Mouse (Mus musculus) kidney, embryonic 15.5 days (tissue): Measurements from ENCODE around the gene Smarcad1. TPM values are rescaled to one million over a fixed set of nuclear protein-coding genes. Genes with fewer than 3 reads are reported as not detected.
"Not testable (repeated sequence)": the region's sequence is repeated elsewhere in the genome, so short reads cannot be mapped to it uniquely, and the experiment has no call there.

Experiments used
- ATAC-seq: fragments of 200-750 bp; cut with Nextera tagmentation; replicated peaks from 2 replicates; pipeline ENCODE4 v1.8.0; 2017; ENCODE audit warnings: moderate TSS enrichment; ENCODE audit not compliant: low FRiP score
- H3K27ac ChIP-seq: fragments of 300-500 bp; sonication (generic); 2 replicates; pipeline ENCODE4 v1.5.1; 2015; ENCODE audit warnings: mild to moderate bottlenecking, inconsistent platforms
- H3K27me3 ChIP-seq: fragments of 300-500 bp; sonication (generic); 2 replicates; pipeline ENCODE4 v1.6.1; 2015; ENCODE audit warnings: inconsistent platforms
- H3K36me3 ChIP-seq: fragments of 300-500 bp; sonication (generic); 2 replicates; pipeline ENCODE4 v1.6.1; 2015; ENCODE audit warnings: inconsistent platforms
- H3K4me1 ChIP-seq: fragments of 300-500 bp; sonication (generic); 2 replicates; pipeline ENCODE4 v1.6.1; 2015; ENCODE audit warnings: inconsistent platforms
- H3K4me2 ChIP-seq: fragments of 300-500 bp; sonication (generic); 2 replicates; pipeline ENCODE4 v1.6.1; 2015; ENCODE audit warnings: moderate library complexity, mild to moderate bottlenecking, inconsistent platforms
- H3K4me3 ChIP-seq: fragments of 300-500 bp; sonication (generic); replicated peaks from 2 replicates; pipeline ENCODE4 v1.5.1; 2015; ENCODE audit warnings: mild to moderate bottlenecking, inconsistent platforms
- H3K9ac ChIP-seq: fragments of 300-500 bp; sonication (generic); 2 replicates; pipeline ENCODE4 v1.6.1; 2015; ENCODE audit warnings: mild to moderate bottlenecking, inconsistent platforms
- H3K9me3 ChIP-seq: fragments of 300-500 bp; sonication (generic); replicated peaks from 2 replicates; pipeline ENCODE4 v1.6.1; 2016; ENCODE audit warnings: inconsistent platforms
- WGBS: fragments of 180-500 bp; shearing (Covaris S2); methylation state at CpG from one replicate; pipeline ENCODE4 v1.1.7; 2015; ENCODE audit warnings: mixed read lengths; 5-methylcytosine and 5-hydroxymethylcytosine counted together
- polyA plus RNA-seq: library from polyadenylated mRNA; unstranded; fragments of >200 nt; fragmentation: Nextera tagmentation; extraction: Ambion mirVana; gene quantifications from 2 replicates; pipeline ENCODE4 v1.2.1, GENCODE M21; 2015

Gene Smarcad1
- polyA plus RNA-seq: 67.0 and 70.6 TPM in 2 replicates

DNA sequence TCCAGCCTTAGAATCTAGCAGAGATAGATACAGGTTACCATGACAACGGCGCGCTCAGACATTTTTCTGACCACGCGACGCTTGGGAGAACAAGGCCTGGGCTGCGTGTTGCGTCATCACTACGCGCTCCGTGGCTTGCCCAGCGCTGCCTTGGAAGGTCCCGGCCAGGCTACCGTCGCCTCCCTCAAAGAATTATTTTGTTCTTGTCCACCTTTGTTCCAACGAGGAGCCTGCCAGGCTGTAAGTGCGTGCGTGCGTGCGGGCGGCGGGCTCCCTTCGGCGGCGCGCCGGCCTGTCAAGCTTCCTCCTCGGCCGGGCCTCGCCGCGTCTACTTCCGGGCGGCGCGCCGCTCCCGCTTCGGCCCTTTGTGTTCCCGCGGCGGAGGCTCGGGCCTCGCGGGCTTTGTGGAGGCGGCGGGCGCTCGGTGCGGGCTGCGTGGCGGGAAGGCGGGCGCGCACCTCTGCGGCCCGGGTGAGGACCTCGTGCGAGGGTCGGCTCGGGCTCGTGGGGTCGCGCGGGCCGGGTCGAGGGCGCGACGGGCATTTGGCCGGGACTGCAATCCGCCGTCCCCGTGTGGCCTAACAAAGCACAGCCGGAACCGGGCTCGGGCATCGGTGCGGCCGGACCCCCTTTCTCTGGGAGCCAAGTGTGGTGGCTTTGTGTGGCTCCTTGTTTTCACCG is at the start of gene Smarcad1:
TSS of gene Smarcad1 (plus strand) at position 93 of the 681 bp plus-strand sequence.
- Histone ChIP-seq H3K9ac (peak within 1 kb of the TSS; percentile 93), H3K27ac (peak within 1 kb of the TSS; percentile 96), H3K27me3 (no peaks in the 10 kb centered on the region), H3K4me2 (peak within 1 kb of the TSS; percentile 72), H3K9me3 (no peaks in the 10 kb centered on the region), H3K4me1 (peaks cover 11% of the 10 kb centered on the region), H3K36me3 (peaks cover 37% of the 10 kb centered on the region), H3K4me3 (peak within 1 kb of the TSS; percentile 86)
- WGBS: under 1% methylated on average over 75 of the region's 81 CpGs
- ATAC-seq: peak; percentile 95

GRCm38 (mm10) chr6:64996824-64997421 is 45.5 kb upstream of the Smarcad1 start:
- Histone ChIP-seq H3K4me1 (no peaks in the 10 kb centered on the region), H3K27me3 (no peaks in the 10 kb centered on the region), H3K27ac (no peak overlapping the region), H3K36me3 (no peaks in the 10 kb centered on the region), H3K4me3 (no peak overlapping the region), H3K4me2 (no peak overlapping the region), H3K9ac (no peak overlapping the region), H3K9me3 (no peaks in the 10 kb centered on the region)
- WGBS: 39% methylated on average over 13 of the region's 13 CpGs
- ATAC-seq: peak; percentile 56; the same call in 1 of the 2 replicates

DNA sequence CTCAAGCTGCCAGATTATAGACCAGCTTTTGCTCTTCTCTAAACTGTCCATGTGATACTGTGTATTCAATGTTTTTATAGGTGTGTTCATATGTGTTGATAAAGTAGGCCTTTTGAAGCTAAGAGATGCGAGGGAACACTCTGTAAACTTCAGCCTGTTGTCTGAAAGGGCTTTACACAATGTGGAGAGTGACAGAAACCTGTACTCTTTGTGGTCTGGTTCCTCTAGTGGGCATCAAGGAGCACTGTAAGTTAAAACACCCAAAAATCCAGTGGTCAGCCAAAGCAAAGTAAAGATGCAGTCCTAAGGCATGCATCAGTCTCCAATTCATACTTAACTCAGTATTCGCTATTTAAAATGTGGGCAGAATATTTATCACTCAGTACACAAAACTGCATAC is 44.6 kb upstream of the Smarcad1 start:
- Histone ChIP-seq H3K4me1 (no peaks in the 10 kb centered on the region), H3K4me3 (no peak overlapping the region), H3K9ac (no peak overlapping the region), H3K27me3 (no peaks in the 10 kb centered on the region), H3K27ac (no peak overlapping the region), H3K9me3 (no peaks in the 10 kb centered on the region), H3K36me3 (no peaks in the 10 kb centered on the region), H3K4me2 (no peak overlapping the region)
- ATAC-seq: no peak
- WGBS: 91% methylated on average over 2 of the region's 2 CpGs

GRCm38 (mm10) chr6:65000757-65001156 is 41.6 kb upstream of the Smarcad1 start:
- not testable (repeated sequence) for H3K36me3 ChIP-seq, H3K4me2 ChIP-seq, H3K27me3 ChIP-seq, H3K9me3 ChIP-seq, H3K9ac ChIP-seq, ATAC-seq, H3K4me1 ChIP-seq, H3K4me3 ChIP-seq, H3K27ac ChIP-seq
- 85% methylated on average over 5 of the region's 5 CpGs for WGBS

GRCm38 (mm10) chr6:65002196-65002595 is 40.2 kb upstream of the Smarcad1 start:
- Histone ChIP-seq H3K27me3 (no peaks in the 10 kb centered on the region), H3K27ac (no peak overlapping the region), H3K4me1 (no peaks in the 10 kb centered on the region), H3K9ac (no peak overlapping the region), H3K4me3 (no peak overlapping the region), H3K9me3 (no peaks in the 10 kb centered on the region), H3K4me2 (no peak overlapping the region), H3K36me3 (no peaks in the 10 kb centered on the region)
- ATAC-seq: no peak
- 75% methylated on average over 3 of the region's 3 CpGs for WGBS

- ATAC-seq: no peak
- H3K4me1 ChIP-seq: no peaks in the 10 kb centered on the region
Observed at GRCm38 (mm10) chr6:65008836-65009235, 33.5 kb upstream of the Smarcad1 start.

DNA sequence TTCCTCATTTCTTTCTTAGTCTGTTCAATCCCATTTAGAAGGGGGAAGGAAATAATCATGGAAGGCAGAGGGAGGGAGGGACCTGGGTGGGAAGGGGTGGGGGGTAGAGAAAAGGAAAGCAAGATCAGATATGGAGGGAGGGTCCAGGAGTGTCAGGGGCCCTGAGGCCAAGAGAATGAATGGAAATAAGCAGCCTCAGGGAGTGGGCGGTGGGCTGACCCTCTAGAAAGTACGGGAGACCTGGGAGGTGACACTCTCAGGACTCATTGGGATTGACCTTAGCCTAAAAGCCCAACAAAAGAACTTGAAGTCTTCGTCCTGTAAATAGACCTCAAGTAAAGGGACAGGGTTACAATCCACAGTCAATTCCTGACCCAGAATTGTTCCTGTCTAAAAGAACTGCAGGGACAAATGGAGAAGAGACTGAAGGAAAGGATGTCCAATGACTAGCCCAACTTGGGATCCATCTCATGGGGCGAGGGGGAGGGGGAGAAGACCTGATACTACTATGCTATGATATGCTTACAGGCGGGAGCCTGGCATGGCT is 30.9 kb upstream of the Smarcad1 start:
- no peaks in the 10 kb centered on the region for H3K9me3 ChIP-seq
- no peak for ATAC-seq
- no peaks in the 10 kb centered on the region for H3K4me1 ChIP-seq
- H3K4me3 ChIP-seq: no peak overlapping the region
- no peak overlapping the region for H3K9ac ChIP-seq
- H3K36me3 ChIP-seq: no peaks in the 10 kb centered on the region
- WGBS: 90% methylated on average over 5 of the region's 5 CpGs
- no peaks in the 10 kb centered on the region for H3K27me3 ChIP-seq
- H3K27ac ChIP-seq: no peak overlapping the region
- no peak overlapping the region for H3K4me2 ChIP-seq

More at GRCm38 (mm10) chr6:65008836-65009235, 33.5 kb upstream of the Smarcad1 start:
- 3% methylated on average over 5 of the region's 5 CpGs for WGBS
- H3K27ac ChIP-seq: no peak overlapping the region
- no peak overlapping the region for H3K4me2 ChIP-seq
- H3K27me3 ChIP-seq: no peaks in the 10 kb centered on the region
- no peak overlapping the region for H3K4me3 ChIP-seq
- no peaks in the 10 kb centered on the region for H3K36me3 ChIP-seq
- H3K9me3 ChIP-seq: no peaks in the 10 kb centered on the region
- no peak overlapping the region for H3K9ac ChIP-seq

DNA sequence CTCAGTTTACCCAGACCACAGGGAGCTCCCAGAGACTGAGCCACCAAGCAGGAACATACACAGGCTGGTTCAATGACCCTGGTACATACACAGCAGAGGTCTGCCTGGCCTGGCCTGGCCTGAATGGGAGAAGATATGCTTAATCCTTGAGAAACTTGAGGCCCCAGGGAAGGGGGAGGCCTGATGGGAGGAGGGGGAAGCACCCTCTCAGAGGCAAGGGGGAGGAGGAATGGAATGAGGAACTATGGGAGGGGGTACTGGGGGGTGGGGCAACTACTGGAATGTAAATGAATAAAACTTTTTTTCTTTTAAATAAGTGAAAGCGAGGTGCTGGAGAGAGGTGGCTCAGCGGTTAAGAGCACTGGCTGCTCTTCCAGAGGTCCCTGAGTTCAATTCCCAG is 30.2 kb upstream of the Smarcad1 start:
- Histone ChIP-seq H3K9me3 (no peaks in the 10 kb centered on the region), H3K4me1 (no peaks in the 10 kb centered on the region), H3K27ac (no peak overlapping the region), H3K9ac (no peak overlapping the region), H3K4me3 (no peak overlapping the region), H3K36me3 (no peaks in the 10 kb centered on the region), H3K4me2 (no peak overlapping the region), H3K27me3 (no peaks in the 10 kb centered on the region)
- 95% methylated on average over 2 of the region's 2 CpGs for WGBS
- ATAC-seq: no peak

DNA sequence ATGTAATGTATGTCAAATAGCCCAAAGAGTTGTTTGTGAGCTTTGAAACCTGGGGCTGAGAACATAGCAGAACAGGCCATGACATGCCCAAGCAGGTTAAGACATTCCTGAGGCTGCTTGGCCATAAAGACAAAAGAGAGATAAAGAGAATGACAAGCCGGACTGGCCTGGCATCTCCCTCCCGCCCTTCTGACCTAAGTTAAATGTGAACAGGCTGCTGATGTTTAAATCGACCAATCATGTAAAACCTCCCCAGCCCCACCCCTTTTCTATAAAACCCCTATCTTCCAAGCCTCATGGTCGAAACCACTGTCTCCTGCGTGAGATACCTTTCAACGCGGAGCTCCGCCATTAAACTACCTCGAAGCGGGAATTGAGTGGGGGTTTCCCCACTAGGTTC is 24.8 kb upstream of the Smarcad1 start:
- Histone ChIP-seq H3K27me3 (no peaks in the 10 kb centered on the region), H3K27ac (no peak overlapping the region), H3K9me3 (no peaks in the 10 kb centered on the region), H3K4me2 (no peak overlapping the region), H3K36me3 (no peaks in the 10 kb centered on the region), H3K4me1 (no peaks in the 10 kb centered on the region), H3K4me3 (no peak overlapping the region), H3K9ac (no peak overlapping the region)
- 91% methylated on average over 10 of the region's 10 CpGs for whole genome bisulfite sequencing
- no peak for ATAC-seq

DNA sequence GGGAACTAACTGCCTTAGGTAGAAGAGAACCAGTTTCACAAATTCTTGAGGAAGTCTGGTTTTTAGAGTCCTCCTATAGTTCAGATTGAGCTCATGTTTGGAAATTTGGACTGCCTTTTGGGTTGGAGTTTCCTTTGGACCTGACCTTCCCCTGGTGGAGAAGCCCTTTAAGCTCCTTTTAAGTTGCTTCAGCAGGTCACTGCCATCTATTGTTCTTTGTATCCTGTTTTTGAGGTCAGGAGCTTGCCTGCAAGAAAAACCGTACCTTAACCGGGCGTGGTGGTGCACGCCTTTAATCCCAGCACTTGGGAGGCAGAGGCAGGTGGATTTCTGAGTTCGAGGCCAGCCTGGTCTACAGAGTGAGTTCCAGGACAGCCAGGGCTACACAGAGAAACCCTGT is 23.4 kb upstream of the Smarcad1 start:
- not testable (repeated sequence) for H3K27ac ChIP-seq, H3K4me3 ChIP-seq, H3K4me2 ChIP-seq, H3K27me3 ChIP-seq, H3K9ac ChIP-seq, H3K4me1 ChIP-seq, H3K9me3 ChIP-seq, H3K36me3 ChIP-seq, ATAC-seq
- whole genome bisulfite sequencing: 80% methylated on average over 5 of the region's 5 CpGs

DNA sequence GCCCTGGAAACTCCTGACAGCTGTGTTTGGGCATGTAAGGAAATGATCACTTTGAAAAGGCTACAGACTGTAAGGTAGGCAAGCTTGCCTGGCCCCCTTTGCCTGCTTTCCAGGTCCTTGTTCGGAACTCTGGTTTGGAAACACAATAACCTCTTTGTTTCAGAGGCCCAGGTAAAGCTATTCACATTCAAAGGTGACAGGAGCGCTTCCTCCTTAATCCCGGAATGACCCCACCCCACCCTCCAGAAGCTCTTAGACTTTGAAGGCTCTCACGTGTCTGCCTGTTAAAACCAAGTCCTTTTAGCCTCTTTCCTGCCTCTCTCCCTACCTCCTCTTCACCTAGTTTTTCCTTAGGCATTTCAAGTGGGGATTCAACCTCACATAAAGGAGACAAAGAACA is 20.5 kb upstream of the Smarcad1 start:
- ATAC-seq: no peak
- no peaks in the 10 kb centered on the region for H3K9me3 ChIP-seq
- no peak overlapping the region for H3K4me3 ChIP-seq
- no peak overlapping the region for H3K4me2 ChIP-seq
- WGBS: 8% methylated on average over 4 of the region's 4 CpGs
- no peak overlapping the region for H3K27ac ChIP-seq
- no peaks in the 10 kb centered on the region for H3K36me3 ChIP-seq
- no peak overlapping the region for H3K9ac ChIP-seq
- H3K4me1 ChIP-seq: no peaks in the 10 kb centered on the region
- H3K27me3 ChIP-seq: no peaks in the 10 kb centered on the region

DNA sequence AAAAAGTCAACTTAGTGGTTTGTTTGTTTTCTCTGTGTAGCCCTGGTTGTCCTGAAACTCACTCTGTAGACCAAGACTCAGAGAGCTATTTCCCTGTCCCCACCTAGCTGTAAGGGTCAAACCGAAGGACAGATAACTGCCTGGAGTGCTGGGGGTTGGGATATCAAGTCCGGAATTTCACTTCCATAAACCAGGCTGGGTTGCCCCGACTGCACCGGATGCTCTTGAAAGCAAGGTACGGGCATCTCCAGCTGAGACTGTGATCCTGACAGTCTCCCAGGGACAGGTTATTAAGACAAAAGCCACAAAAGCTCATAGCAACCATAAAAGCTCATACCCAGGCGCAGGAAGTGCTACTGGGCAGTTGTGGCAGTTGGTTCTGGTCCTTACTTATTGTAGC is 19.3 kb upstream of the Smarcad1 start:
- no peaks in the 10 kb centered on the region for H3K36me3 ChIP-seq
- no peaks in the 10 kb centered on the region for H3K27me3 ChIP-seq
- 35% methylated on average over 6 of the region's 6 CpGs for WGBS
- H3K9me3 ChIP-seq: no peaks in the 10 kb centered on the region
- no peak for ATAC-seq
- H3K4me3 ChIP-seq: no peak overlapping the region
- no peak overlapping the region for H3K27ac ChIP-seq
- no peaks in the 10 kb centered on the region for H3K4me1 ChIP-seq
- H3K9ac ChIP-seq: no peak overlapping the region
- no peak overlapping the region for H3K4me2 ChIP-seq
